ENCODE assay signal across 12 mouse cellular contexts in genomic region chr6:30664776-30665175, GRCm38 (mm10). TPM values are rescaled to one million over a fixed set of nuclear protein-coding genes. Genes with fewer than 3 reads are reported as not detected.
DNase-seq lines count a peak whose midpoint lies in the region; ATAC-seq and TF ChIP-seq lines count a peak whose summit lies in the region.
"Had no signal": no experiment of that assay in that cellular context is flagged by ENCODE, and none has a peak within 500 bp of the region (broad histone marks: within the 10 kb centered on the region; RNA-seq: fewer than 3 reads in every experiment).

No protein-coding gene starts in this region.

- 24% methylated on average over 6 of the region's 6 CpGs for WGBS in heart, embryonic 12.5 days
- WGBS in lung, embryonic 14.5 days, result 49% methylated on average over 6 of the region's 6 CpGs
- WGBS in lung, adult 2 months, result 68% methylated on average over 6 of the region's 6 CpGs
- 19% methylated on average over 6 of the region's 6 CpGs for WGBS in forebrain, embryonic 13.5 days
- WGBS in midbrain, embryonic 16.5 days, result 28% methylated on average over 6 of the region's 6 CpGs

- no peak for TF ChIP-seq CTCF in lung, embryonic 14.5 days (IDR thresholded peaks at IDR 0.05; ENCODE audit: low read depth)
- no peak for TF ChIP-seq CTCF in lung, adult 2 months (IDR thresholded peaks at IDR 0.05; ENCODE audit: insufficient read depth, low read length)

- H3K27ac ChIP-seq in heart, embryonic 12.5 days (ENCODE audit: poor library complexity, severe bottlenecking), result peak overlapping the region; percentile 45; the same call in 1 of the 2 replicates
- peak overlapping the region; percentile 72 for H3K27ac ChIP-seq in lung, embryonic 14.5 days (ENCODE audit: low read depth)
- peak overlapping the region; percentile 45 for H3K27ac ChIP-seq in forebrain, embryonic 13.5 days
- H3K27ac ChIP-seq in midbrain, embryonic 16.5 days (ENCODE audit: low read length), result peak overlapping the region; percentile 22

- no peak for DNase-seq in heart, adult 8-10 months (ENCODE audit: low spot score)
- DNase-seq in lung, embryonic 14.5 days, result no peak
- no peak for DNase-seq in lung, adult 2 months
- no peak for DNase-seq in right cerebral cortex, adult 18-20 months
- no peak for DNase-seq in gastrocnemius, adult 8-10 months (ENCODE audit: low spot score in 2 of 2)
- DNase-seq: gastrocnemius, postnatal 36 days; layer of hippocampus, postnatal 36 days had no signal

- H3K4me1 ChIP-seq in heart, embryonic 12.5 days (replicated peaks), result peaks cover 18% of the 10 kb centered on the region
- H3K4me1 ChIP-seq in lung, embryonic 14.5 days (ENCODE audit: insufficient read depth), result peaks cover 18% of the 10 kb centered on the region
- H3K4me1 ChIP-seq in lung, adult 2 months (ENCODE audit: control insufficient read depth, insufficient read depth, low read length), result no peaks in the 10 kb centered on the region
- peaks cover 37% of the 10 kb centered on the region for H3K4me1 ChIP-seq in forebrain, embryonic 13.5 days
- H3K4me1 ChIP-seq in midbrain, embryonic 16.5 days (ENCODE audit: control insufficient read depth, insufficient read depth, low read length), result peaks cover 11% of the 10 kb centered on the region; the same call in 1 of the 2 replicates

- ATAC-seq in heart, embryonic 12.5 days (ENCODE audit: insufficient number of reproducible peaks, low FRiP score), result no peak
- no peak for ATAC-seq in lung, embryonic 14.5 days (ENCODE audit: insufficient read depth)
- ATAC-seq in forebrain, embryonic 13.5 days, result no peak
- ATAC-seq in midbrain, embryonic 16.5 days, result no peak

- no peaks in the 10 kb centered on the region for H3K9me3 ChIP-seq in heart, embryonic 12.5 days (replicated peaks)
- H3K9me3 ChIP-seq in lung, embryonic 14.5 days (ENCODE audit: low read depth, low read length), result no peaks in the 10 kb centered on the region
- no peaks in the 10 kb centered on the region for H3K9me3 ChIP-seq in forebrain, embryonic 13.5 days (replicated peaks)
- no peaks in the 10 kb centered on the region for H3K9me3 ChIP-seq in midbrain, embryonic 16.5 days (replicated peaks; ENCODE audit: control insufficient read depth, low read length, poor library complexity, severe bottlenecking)

- no peaks in the 10 kb centered on the region for H3K27me3 ChIP-seq in heart, embryonic 12.5 days (replicated peaks)
- H3K27me3 ChIP-seq in lung, embryonic 14.5 days (ENCODE audit: insufficient read depth, low read length), result no peaks in the 10 kb centered on the region
- no peaks in the 10 kb centered on the region for H3K27me3 ChIP-seq in forebrain, embryonic 13.5 days
- no peaks in the 10 kb centered on the region for H3K27me3 ChIP-seq in midbrain, embryonic 16.5 days (ENCODE audit: control insufficient read depth, insufficient read depth, low read depth, low read length)

- H3K9ac ChIP-seq in heart, embryonic 12.5 days, result no peak overlapping the region
- H3K9ac ChIP-seq in lung, embryonic 14.5 days, result no peak overlapping the region
- H3K9ac ChIP-seq in forebrain, embryonic 13.5 days, result no peak overlapping the region
- no peak overlapping the region for H3K9ac ChIP-seq in midbrain, embryonic 16.5 days (ENCODE audit: low read depth, low read length)

- H3K4me3 ChIP-seq in heart, embryonic 12.5 days, result no peak overlapping the region
- no peak overlapping the region for H3K4me3 ChIP-seq in lung, embryonic 14.5 days (ENCODE audit: low read depth, low read length)
- H3K4me3 ChIP-seq in lung, adult 2 months (replicated peaks; ENCODE audit: extremely low read depth, low read depth, low read length), result no peak overlapping the region
- H3K4me3 ChIP-seq in forebrain, embryonic 13.5 days, result no peak overlapping the region
- H3K4me3 ChIP-seq in midbrain, embryonic 16.5 days (ENCODE audit: low read depth, low read length), result no peak overlapping the region

- H3K36me3 ChIP-seq in heart, embryonic 12.5 days, result no peaks in the 10 kb centered on the region
- H3K36me3 ChIP-seq in lung, embryonic 14.5 days (ENCODE audit: insufficient read depth), result no peaks in the 10 kb centered on the region
- H3K36me3 ChIP-seq in forebrain, embryonic 13.5 days (ENCODE audit: poor library complexity, severe bottlenecking), result peaks cover 8% of the 10 kb centered on the region; the same call in 1 of the 2 replicates
- no peaks in the 10 kb centered on the region for H3K36me3 ChIP-seq in midbrain, embryonic 16.5 days (ENCODE audit: control insufficient read depth, insufficient read depth, low read length)

- no peak for TF ChIP-seq POLR2A in lung, adult 2 months (IDR thresholded peaks at IDR 0.05; ENCODE audit: borderline replicate concordance, extremely low read depth, low read depth, low read length)

- no peak overlapping the region for H3K4me2 ChIP-seq in heart, embryonic 12.5 days
- H3K4me2 ChIP-seq in lung, embryonic 14.5 days, result no peak overlapping the region
- H3K4me2 ChIP-seq in forebrain, embryonic 13.5 days, result no peak overlapping the region
- no peak overlapping the region for H3K4me2 ChIP-seq in midbrain, embryonic 16.5 days (ENCODE audit: low read length)

RNA-seq across cellular contexts. Expression of gene Cpa1, which starts 25.8 kb away (rescaled TPM):
- polyA plus RNA-seq in heart, embryonic 12.5 days (2016; fragmentation: Nextera tagmentation; extraction: Ambion mirVana), result 1.8 and 2.0 TPM in 2 replicates
- total RNA-seq in heart, adult 8-10 months (2022), result under 1 TPM in 2 of 4 experiments, not detected in 2; 0.19 to 0.20 TPM
- polyA plus RNA-seq in lung, embryonic 14.5 days (2014; fragmentation: Nextera tagmentation; extraction: Ambion mirVana), result 1.9 and 3.0 TPM in 2 replicates
- polyA plus RNA-seq in lung, adult 2 months (2012; rRNA removed), result 0.39 and 4.3 TPM in 2 replicates
- polyA plus RNA-seq in forebrain, embryonic 13.5 days (2015; fragmentation: Nextera tagmentation; extraction: Ambion mirVana), result 0.96 and 1.3 TPM in 2 replicates
- polyA plus RNA-seq in midbrain, embryonic 16.5 days (2015; fragmentation: Nextera tagmentation; extraction: Ambion mirVana), result 0.90 and 0.91 TPM in 2 replicates
- total RNA-seq in gastrocnemius, adult 8-10 months (2022), result not detected
- total RNA-seq: gastrocnemius, postnatal 36 days; layer of hippocampus, postnatal 36 days; megakaryocyte progenitor cell, adult 5-6 weeks had no signal

RNA-seq across cellular contexts. Expression of gene Cep41, which starts 28.8 kb away (rescaled TPM):
- 11.9 TPM in 2 replicates for polyA plus RNA-seq in heart, embryonic 12.5 days (2016; fragmentation: Nextera tagmentation; extraction: Ambion mirVana)
- total RNA-seq in heart, adult 8-10 months (2022), result 1 to 10 TPM; 1.5 to 3.4 (median 2.1) TPM
- 11.6 and 12.8 TPM in 2 replicates for polyA plus RNA-seq in lung, embryonic 14.5 days (2014; fragmentation: Nextera tagmentation; extraction: Ambion mirVana)
- polyA plus RNA-seq in lung, adult 2 months (2012; rRNA removed), result 3.7 and 4.6 TPM in 2 replicates
- polyA plus RNA-seq in forebrain, embryonic 13.5 days (2015; fragmentation: Nextera tagmentation; extraction: Ambion mirVana), result 19.5 and 19.6 TPM in 2 replicates
- polyA plus RNA-seq in midbrain, embryonic 16.5 days (2015; fragmentation: Nextera tagmentation; extraction: Ambion mirVana), result 13.2 and 17.1 TPM in 2 replicates
- under 1 TPM; 0.12 to 0.83 (median 0.41) TPM for total RNA-seq in gastrocnemius, adult 8-10 months (2022)

RNA-seq across cellular contexts. Expression of gene Cpa5, which starts 54.0 kb away (rescaled TPM):
- 1.1 and 1.9 TPM in 2 replicates for polyA plus RNA-seq in heart, embryonic 12.5 days (2016; fragmentation: Nextera tagmentation; extraction: Ambion mirVana)
- not detected for total RNA-seq in heart, adult 8-10 months (2022)
- polyA plus RNA-seq in lung, embryonic 14.5 days (2014; fragmentation: Nextera tagmentation; extraction: Ambion mirVana), result 0.11 TPM in 1 of 2 replicates, not detected in the other
- polyA plus RNA-seq in lung, adult 2 months (2012; rRNA removed), result not detected in 2 replicates
- 0.10 and 0.14 TPM in 2 replicates for polyA plus RNA-seq in forebrain, embryonic 13.5 days (2015; fragmentation: Nextera tagmentation; extraction: Ambion mirVana)
- not detected in 2 replicates for polyA plus RNA-seq in midbrain, embryonic 16.5 days (2015; fragmentation: Nextera tagmentation; extraction: Ambion mirVana)
- total RNA-seq in gastrocnemius, adult 8-10 months (2022), result not detected
- total RNA-seq: gastrocnemius, postnatal 36 days; layer of hippocampus, postnatal 36 days; megakaryocyte progenitor cell, adult 5-6 weeks had no signal
- polyA plus RNA-seq: thymus, postnatal 0 days had no signal

RNA-seq across cellular contexts. Expression of gene Mest, which starts 58.6 kb away (rescaled TPM):
- polyA plus RNA-seq in heart, embryonic 12.5 days (2016; fragmentation: Nextera tagmentation; extraction: Ambion mirVana), result 3,424 and 3,742 TPM in 2 replicates
- total RNA-seq in heart, adult 8-10 months (2022), result 1 to 10 TPM; 3.2 to 9.2 (median 7.6) TPM
- 1,596 and 1,677 TPM in 2 replicates for polyA plus RNA-seq in lung, embryonic 14.5 days (2014; fragmentation: Nextera tagmentation; extraction: Ambion mirVana)
- 108 and 160 TPM in 2 replicates for polyA plus RNA-seq in lung, adult 2 months (2012; rRNA removed)
- 443 and 547 TPM in 2 replicates for polyA plus RNA-seq in forebrain, embryonic 13.5 days (2015; fragmentation: Nextera tagmentation; extraction: Ambion mirVana)
- polyA plus RNA-seq in midbrain, embryonic 16.5 days (2015; fragmentation: Nextera tagmentation; extraction: Ambion mirVana), result 268 and 368 TPM in 2 replicates
- total RNA-seq in gastrocnemius, adult 8-10 months (2022), result 1 to 10 TPM; 1.2 to 2.9 (median 1.5) TPM

Comparison
In these comparisons a context has a peak if more than half of its experiments do, and no peak if none do; other contexts are left out.
1. H3K27ac ChIP-seq: peak in every context shown above with its lines; median percentile 72 in lung, embryonic 14.5 days; 45 in heart, embryonic 12.5 days; 45 in forebrain, embryonic 13.5 days; 22 in midbrain, embryonic 16.5 days.